Mouse (Mus musculus): Measurements from ENCODE around the gene Fam122c.

- no peak for TF ChIP-seq CTCF (IDR thresholded peaks at IDR 0.05; ENCODE audit: low read depth)
- TF ChIP-seq EP300 (IDR thresholded peaks at IDR 0.05; ENCODE audit: low read depth): no peak
Measured at GRCm38 (mm10) chrX:53330396-53330795, 57.2 kb downstream of the Fam122c start.

All from liver, postnatal 0 days (tissue).